Mouse (Mus musculus) kidney, adult 2 months (tissue): Measurements from ENCODE around the gene Cox4i2.

Experiments
- CTCF ChIP-seq: fragments of 200-500 bp; conservative IDR thresholded peaks from 2 replicates; pipeline ENCODE4 v1.5.1; 2011; ENCODE audit warnings: low read depth, mild to moderate bottlenecking, control low read depth, low read length, moderate library complexity, mixed read lengths; ENCODE audit not compliant: insufficient read depth, insufficient read length
- POLR2A ChIP-seq: fragments of 200-500 bp; IDR thresholded peaks from one replicate; pipeline ENCODE4 v1.6.1; 2011; ENCODE audit warnings: low read depth, low read length, control low read depth

- no peak for TF ChIP-seq POLR2A
- TF ChIP-seq CTCF, result no peak
Observed at GRCm38 (mm10) chr2:152789591-152789999, 35.6 kb downstream of the Cox4i2 start.
